Mouse (Mus musculus) heart, adult 2 months (tissue): ENCODE measurements around the gene Sema4a.

Source experiments
- CTCF ChIP-seq: fragments of 200-600 bp; IDR thresholded peaks from 2 replicates; pipeline ENCODE4 v1.8.1; 2022; ENCODE audit warnings: antibody characterized with exemption, mild to moderate bottlenecking, moderate library complexity
- EP300 ChIP-seq: fragments of 200-500 bp; IDR thresholded peaks from 2 replicates; pipeline ENCODE4 v1.6.1; 2011; ENCODE audit warnings: low read depth, low read length, control low read depth; ENCODE audit not compliant: insufficient read depth
- POLR2A ChIP-seq: fragments of 200-500 bp; IDR thresholded peaks from 2 replicates; pipeline ENCODE4 v1.6.1; 2011; ENCODE audit warnings: mild to moderate bottlenecking, low read depth, low read length, control low read depth; ENCODE audit not compliant: insufficient read depth

DNA sequence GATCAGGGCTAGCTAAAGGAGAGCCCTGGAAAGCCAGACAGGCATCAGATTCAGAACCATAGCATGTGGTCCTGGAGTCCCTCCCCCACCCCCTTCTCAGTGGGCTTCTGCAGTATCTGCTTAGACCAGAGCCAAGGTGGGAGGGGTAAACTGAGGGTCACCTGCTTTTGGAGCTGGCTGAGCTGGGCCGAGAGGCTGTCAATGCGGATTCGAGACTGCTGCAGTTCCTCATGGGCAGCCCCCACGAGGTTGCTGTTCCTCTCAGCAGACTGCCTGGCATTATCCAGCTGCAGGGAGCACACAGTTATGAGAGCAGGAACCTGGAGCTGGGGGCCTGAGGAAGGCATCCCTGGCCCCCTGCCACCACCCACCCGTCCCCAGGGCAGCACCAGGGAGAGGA lies 25.1 kb upstream of the Sema4a start:
- TF ChIP-seq POLR2A, result no peak
- TF ChIP-seq EP300, result no peak
- no peak for TF ChIP-seq CTCF
